Mouse (Mus musculus) granulocyte monocyte progenitor cell, adult 5-6 weeks (primary cell): ENCODE measurements around the gene Mboat7. TPM values are rescaled to one million over a fixed set of nuclear protein-coding genes. Genes with fewer than 3 reads are reported as not detected.
A peak's percentile ranks its signal among the peaks of the same experiment; 100 is the strongest.

Source experiments
- ATAC-seq: replicated peaks from 2 replicates; pipeline ENCODE4 v1.8.0; 2016; ENCODE audit warnings: mild to moderate bottlenecking, moderate TSS enrichment, inconsistent platforms; ENCODE audit not compliant: poor library complexity, severe bottlenecking
- total RNA-seq, 2 experiments: library from RNA; stranded (forward) in 1 of 2; stranded (reverse) in 1 of 2; fragments of 200-712, 200-1000 nt in 1 of 2; fragments of >200 nt in 1 of 2; fragmentation: Nextera tagmentation in 1 of 2; gene quantifications; 2 replicates each; pipeline ENCODE4 v1.2.3; 2014 to 2017

The Mboat7 gene
- total RNA-seq, 2 experiments from 2014 or later = 38.3 to 76.3 TPM

DNA sequence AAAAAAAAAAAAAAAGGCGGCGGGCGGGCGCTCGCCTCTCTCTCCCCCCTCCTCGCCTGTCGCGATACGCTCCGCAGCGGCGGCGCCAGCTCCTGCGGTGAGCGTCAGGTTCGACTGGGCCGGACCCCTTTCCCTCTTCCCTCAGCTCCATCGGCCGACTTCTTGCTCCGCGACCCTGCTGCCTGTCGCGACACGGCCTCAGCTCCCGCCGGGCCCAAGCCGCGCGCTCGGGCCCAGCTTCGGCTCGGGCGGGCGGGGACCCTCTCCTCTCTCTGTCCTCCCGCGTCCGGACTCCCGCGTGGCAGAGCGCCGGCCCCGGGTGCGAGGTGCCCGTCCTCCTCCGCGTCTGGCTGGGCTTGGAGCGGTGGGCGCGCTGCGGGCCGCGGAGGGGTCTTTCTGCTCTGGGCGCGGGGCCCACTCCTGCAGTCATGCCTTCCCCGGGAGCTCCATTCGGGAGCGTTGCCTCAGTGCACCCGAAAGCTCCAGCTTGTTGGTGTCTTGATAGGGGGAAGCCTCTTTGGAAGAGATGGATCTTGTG lies 47.8 kb downstream of the Mboat7 start:
- ATAC-seq = peak; percentile 29

DNA sequence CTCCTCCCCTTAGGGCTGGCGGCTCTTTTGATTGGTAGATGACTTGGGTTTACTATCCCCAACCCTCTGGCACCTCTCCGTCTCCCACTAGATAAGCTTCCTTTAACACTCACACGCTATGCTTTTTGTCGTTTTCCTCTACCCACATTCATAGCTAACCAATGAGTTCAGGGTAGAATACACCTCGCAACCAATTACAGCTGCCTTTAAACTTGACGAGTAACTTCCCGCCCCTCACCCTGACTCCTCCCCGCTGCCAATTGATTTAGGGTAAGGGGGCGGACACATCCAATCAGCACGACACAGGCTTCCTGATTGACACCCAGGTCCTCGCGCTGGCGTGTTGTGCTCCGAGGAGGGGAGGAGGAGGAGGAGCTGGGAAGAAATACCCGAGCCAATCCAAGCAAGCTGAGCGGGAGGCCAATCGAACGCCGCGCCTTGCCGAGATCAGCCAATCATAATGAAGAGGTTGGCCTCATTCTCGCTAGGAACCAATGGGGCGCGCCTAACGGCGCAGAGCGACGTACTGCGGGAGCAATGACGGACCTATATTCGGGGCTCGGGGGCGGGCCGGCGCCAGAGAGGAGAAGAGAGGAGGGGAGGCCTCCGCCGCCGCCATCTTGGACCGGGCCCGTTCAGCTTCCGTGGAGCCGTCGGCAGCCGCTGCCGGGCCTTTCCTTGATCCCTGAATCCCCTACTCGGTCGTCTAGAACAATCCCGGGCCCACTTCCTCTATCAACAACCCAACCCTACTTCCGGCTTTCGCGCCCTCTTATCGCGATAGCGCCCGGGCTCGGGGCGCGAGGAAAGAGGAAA lies 48.4 kb downstream of the Mboat7 start, which contains the start of gene Cnot3:
Gene Cnot3 (plus strand): TSS at position 597 of the 816 bp plus-strand sequence.
- ATAC-seq = peak; percentile 80

DNA sequence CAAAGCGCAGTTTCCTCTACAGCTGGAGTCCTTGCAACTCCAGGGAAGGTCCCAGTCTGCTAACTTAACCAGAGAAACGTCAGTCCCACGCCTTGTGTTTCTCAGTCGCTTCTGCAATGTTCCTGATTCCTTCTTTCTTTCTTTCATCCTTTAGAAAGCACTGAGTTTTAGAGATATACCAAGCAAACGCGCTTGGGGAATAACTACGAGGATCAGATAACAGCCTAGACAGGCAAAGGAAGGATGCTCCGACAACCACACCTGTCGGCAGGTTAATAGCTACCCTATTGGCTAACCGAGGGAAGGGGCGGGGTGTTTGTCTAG lies 49.0 kb downstream of the Mboat7 start:
- no peak for ATAC-seq

DNA sequence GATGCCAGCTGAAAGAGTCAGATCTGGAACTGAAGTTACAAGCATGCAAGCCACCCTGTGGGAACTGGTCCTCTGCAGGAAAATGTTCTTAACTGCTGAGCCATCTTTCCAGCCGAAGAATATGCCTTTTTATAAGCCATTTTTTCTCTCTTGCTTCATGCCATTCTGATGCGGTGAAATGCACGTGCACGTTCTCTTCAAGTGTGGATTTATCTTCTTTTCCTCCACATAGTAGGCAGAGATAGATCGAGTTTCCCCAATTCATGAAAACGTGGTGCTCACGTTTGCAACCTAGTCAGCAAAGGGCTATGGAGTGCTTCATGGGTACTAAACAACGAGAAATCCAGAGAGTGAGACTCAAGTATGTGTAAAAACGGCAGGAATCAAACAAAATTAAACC lies 49.5 kb downstream of the Mboat7 start:
- no peak for ATAC-seq

DNA sequence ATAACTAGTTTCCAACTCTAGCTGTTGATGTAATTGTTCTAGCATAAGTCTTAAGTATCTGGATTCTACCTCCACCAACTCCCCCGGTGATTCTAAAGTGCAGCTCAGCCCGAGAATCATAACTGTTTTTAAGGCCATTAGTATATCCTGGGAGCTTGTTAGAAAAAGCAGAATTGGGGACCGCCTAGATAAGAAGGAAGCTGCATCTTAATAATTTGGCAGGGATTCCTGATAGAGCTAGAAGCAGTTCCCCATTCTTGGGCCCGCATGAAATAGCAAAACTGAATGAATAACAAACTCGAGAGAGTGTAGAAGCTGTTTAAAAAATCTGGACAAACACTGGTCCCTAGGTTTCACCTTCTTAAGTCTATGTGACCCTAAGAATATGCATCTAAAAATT lies 49.9 kb downstream of the Mboat7 start:
- no peak for ATAC-seq

DNA sequence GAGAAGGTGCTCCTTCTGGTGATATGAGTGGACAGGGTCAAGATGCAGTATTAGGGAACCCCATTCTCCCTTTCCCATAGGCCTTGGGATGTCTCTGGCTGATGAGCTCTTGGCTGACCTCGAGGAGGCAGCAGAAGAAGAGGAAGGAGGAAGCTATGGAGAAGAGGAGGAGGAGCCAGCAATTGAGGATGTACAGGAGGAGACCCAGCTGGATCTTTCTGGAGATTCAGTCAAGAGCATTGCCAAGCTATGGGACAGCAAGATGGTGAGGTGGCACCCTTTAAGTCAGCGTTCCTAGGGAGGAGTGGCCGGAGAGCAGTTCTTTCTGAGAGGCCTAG lies 62.9 kb downstream of the Mboat7 start:
- peak; percentile 54 for ATAC-seq

DNA sequence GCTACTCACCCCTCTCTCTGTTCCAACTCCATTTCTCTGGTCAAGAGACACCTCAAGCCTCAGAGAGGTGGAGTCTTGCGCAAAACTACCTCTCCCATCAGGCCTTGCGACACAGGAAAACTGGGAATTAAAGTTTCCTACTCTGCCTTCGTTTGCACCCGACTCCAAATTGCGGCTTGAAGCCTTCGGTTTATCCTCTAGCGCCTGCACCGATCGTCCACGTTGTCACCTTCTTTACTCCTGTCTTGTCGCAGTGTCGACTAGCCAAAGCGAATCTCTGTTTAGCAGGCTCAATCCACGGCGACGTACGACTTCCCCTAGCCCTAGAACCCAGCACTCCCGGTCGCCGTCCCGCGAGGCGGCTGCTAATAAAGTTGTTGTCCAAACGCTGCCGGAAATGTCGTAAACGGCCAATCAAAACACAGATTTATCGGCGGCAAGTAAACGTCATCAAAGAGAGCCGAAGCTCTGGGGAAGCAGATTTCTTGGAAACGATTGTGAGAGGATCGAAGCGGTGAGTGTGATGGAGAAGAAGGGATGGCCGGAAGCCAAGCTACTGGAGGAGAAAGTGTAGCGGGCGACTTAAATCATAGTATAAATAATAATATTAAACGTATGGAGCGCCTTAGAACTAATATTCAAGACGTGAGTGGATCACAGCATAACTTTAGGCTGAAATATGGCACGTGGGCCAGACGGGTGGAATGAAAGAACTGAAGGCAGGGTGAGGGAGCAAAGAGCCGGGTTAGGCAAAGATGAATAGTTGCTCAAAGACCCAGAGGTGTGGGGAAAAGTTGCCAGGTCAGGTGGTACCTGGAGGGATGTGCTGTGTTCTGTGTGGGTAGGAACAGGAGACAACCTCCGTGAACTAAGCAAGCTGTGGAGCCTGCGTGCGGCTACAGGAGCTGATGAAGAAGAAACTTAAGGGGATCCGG lies 63.5 kb downstream of the Mboat7 start, which contains the start of the genes Tfpt and Prpf31:
Gene Tfpt (minus strand): TSS at position 387 of the 935 bp plus-strand sequence.
Gene Prpf31 (plus strand): TSS at position 443 of the 935 bp plus-strand sequence.
- peak; percentile 87 for ATAC-seq

DNA sequence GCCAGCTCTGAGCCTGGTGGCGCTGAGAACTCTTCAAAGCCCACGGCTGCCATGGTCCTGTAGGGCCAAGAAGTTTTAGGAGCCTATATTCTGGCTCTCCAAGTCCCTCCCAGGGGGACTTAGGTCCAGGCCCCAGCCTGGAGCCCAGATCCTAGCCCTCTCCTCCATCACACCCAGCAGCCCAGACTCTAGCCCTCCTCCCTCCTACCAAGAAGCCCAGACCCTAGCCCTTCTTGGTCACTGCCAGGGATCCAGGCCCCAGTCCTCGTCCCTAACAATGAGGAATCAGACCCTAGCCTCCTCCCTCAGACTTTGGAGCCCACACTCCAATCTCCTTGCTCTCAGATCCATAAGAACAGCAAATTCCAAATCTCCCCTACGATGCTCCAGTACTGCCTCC lies 64.3 kb downstream of the Mboat7 start:
- peak; percentile 5; the same call in 1 of the 2 replicates for ATAC-seq

Other genes starting within 250 kb of the Mboat7 start
- not detected in 2 replicates for gene Tarm1, start 190.9 kb downstream of the Mboat7 start, total RNA-seq (2014; fragmentation: Nextera tagmentation)
- 0.41 and 0.95 TPM in 2 replicates for gene Tarm1, start 190.9 kb downstream of the Mboat7 start, total RNA-seq (2017)
- gene Oscar, start 77.4 kb downstream of the Mboat7 start, total RNA-seq (2014; fragmentation: Nextera tagmentation) = not detected in 2 replicates
- not detected in 2 replicates for gene Oscar, start 77.4 kb downstream of the Mboat7 start, total RNA-seq (2017)
- gene Ndufa3, start 76.2 kb downstream of the Mboat7 start, total RNA-seq (2014; fragmentation: Nextera tagmentation) = 395 and 454 TPM in 2 replicates
- gene Ndufa3, start 76.2 kb downstream of the Mboat7 start, total RNA-seq (2017) = 132 and 210 TPM in 2 replicates
- 32.8 and 33.8 TPM in 2 replicates for gene Tfpt, start 63.6 kb downstream of the Mboat7 start, total RNA-seq (2014; fragmentation: Nextera tagmentation)
- gene Tfpt, start 63.6 kb downstream of the Mboat7 start, total RNA-seq (2017) = 32.5 and 36.8 TPM in 2 replicates
- gene Prpf31, start 63.5 kb downstream of the Mboat7 start, total RNA-seq (2014; fragmentation: Nextera tagmentation) = 47.8 and 91.0 TPM in 2 replicates
- gene Prpf31, start 63.5 kb downstream of the Mboat7 start, total RNA-seq (2017) = 123 and 132 TPM in 2 replicates
- 138 and 156 TPM in 2 replicates for gene Cnot3, start 48.3 kb downstream of the Mboat7 start, total RNA-seq (2014; fragmentation: Nextera tagmentation)
- gene Cnot3, start 48.3 kb downstream of the Mboat7 start, total RNA-seq (2017) = 19.0 and 22.7 TPM in 2 replicates
- gene Leng1, start 27.7 kb downstream of the Mboat7 start, total RNA-seq (2014; fragmentation: Nextera tagmentation) = 5.2 and 6.6 TPM in 2 replicates
- gene Leng1, start 27.7 kb downstream of the Mboat7 start, total RNA-seq (2017) = 4.7 and 7.2 TPM in 2 replicates
- 4.7 and 11.5 TPM in 2 replicates for gene Tmc4, start 16.0 kb downstream of the Mboat7 start, total RNA-seq (2014; fragmentation: Nextera tagmentation)
- gene Tmc4, start 16.0 kb downstream of the Mboat7 start, total RNA-seq (2017) = 2.2 and 2.3 TPM in 2 replicates
- gene Tsen34, start 660 bp downstream of the Mboat7 start, total RNA-seq (2014; fragmentation: Nextera tagmentation) = 21.2 and 28.7 TPM in 2 replicates
- gene Tsen34, start 660 bp downstream of the Mboat7 start, total RNA-seq (2017) = 31.6 and 37.5 TPM in 2 replicates
- gene Rps9, start 10.5 kb upstream of the Mboat7 start, total RNA-seq (2014; fragmentation: Nextera tagmentation) = 3,458 and 3,628 TPM in 2 replicates
- 1,516 and 1,598 TPM in 2 replicates for gene Rps9, start 10.5 kb upstream of the Mboat7 start, total RNA-seq (2017)
- 3.8 TPM in 1 of 2 replicates, not detected in the other for gene Pirb, start 26.9 kb upstream of the Mboat7 start, total RNA-seq (2014; fragmentation: Nextera tagmentation)
- 3.1 and 3.3 TPM in 2 replicates for gene Pirb, start 26.9 kb upstream of the Mboat7 start, total RNA-seq (2017)
- not detected in 2 replicates for gene Gm15448, start 132.2 kb upstream of the Mboat7 start, total RNA-seq (2014; fragmentation: Nextera tagmentation)
- 0.52 TPM in 1 of 2 replicates, not detected in the other for gene Gm15448, start 132.2 kb upstream of the Mboat7 start, total RNA-seq (2017)
- 0.43 TPM in 1 of 2 replicates, not detected in the other for gene Pira2, start 151.5 kb upstream of the Mboat7 start, total RNA-seq (2014; fragmentation: Nextera tagmentation)
- gene Pira2, start 151.5 kb upstream of the Mboat7 start, total RNA-seq (2017) = 0.60 and 1.9 TPM in 2 replicates
- gene Gm14548, start 204.6 kb upstream of the Mboat7 start, total RNA-seq (2014; fragmentation: Nextera tagmentation) = 1.4 TPM in 1 of 2 replicates, not detected in the other
- gene Gm14548, start 204.6 kb upstream of the Mboat7 start, total RNA-seq (2017) = 1.7 TPM in 1 of 2 replicates, not detected in the other
- not detected in 2 replicates for gene Lilra6, start 222.0 kb upstream of the Mboat7 start, total RNA-seq (2014; fragmentation: Nextera tagmentation)
- 1.6 TPM in 1 of 2 replicates, not detected in the other for gene Lilra6, start 222.0 kb upstream of the Mboat7 start, total RNA-seq (2017)